Mouse (Mus musculus) embryonic fibroblast, embryonic 13.5 days (primary cell): ENCODE data around the gene Slc3a2. TPM values are rescaled to one million over a fixed set of nuclear protein-coding genes. Genes with fewer than 3 reads are reported as not detected.

Source experiments
- H3K27ac ChIP-seq: 2 replicates; pipeline ENCODE4 v1.5.1; 2012; ENCODE audit warnings: low read length, control low read depth, inconsistent platforms; ENCODE audit not compliant: insufficient read depth
- H3K4me1 ChIP-seq: 2 replicates; pipeline ENCODE4 v1.6.1; 2011; ENCODE audit warnings: low read length; ENCODE audit not compliant: control insufficient read depth, insufficient read depth
- H3K4me3 ChIP-seq: 2 replicates; pipeline ENCODE4 v1.5.1; 2011; ENCODE audit warnings: mild to moderate bottlenecking, control low read depth, low read length; ENCODE audit not compliant: insufficient read depth
- CTCF ChIP-seq: IDR thresholded peaks from 2 replicates; pipeline ENCODE4 v1.5.1; 2011; ENCODE audit warnings: mild to moderate bottlenecking, control low read depth, low read length, moderate library complexity, borderline replicate concordance; ENCODE audit not compliant: insufficient read depth
- POLR2A ChIP-seq: IDR thresholded peaks from 2 replicates; pipeline ENCODE4 v1.6.1; 2011; ENCODE audit warnings: low read depth, mild to moderate bottlenecking, control low read depth, low read length, moderate library complexity
- polyA plus RNA-seq: library from polyadenylated mRNA; stranded (reverse); fragments of >200 nt; gene quantifications from 2 replicates; pipeline ENCODE4 v1.2.4, GENCODE M21; 2011; ENCODE audit warnings: low read depth; ENCODE audit not compliant: missing spikeins, insufficient read length

Gene Slc3a2
- polyA plus RNA-seq, 1 experiment, result 309 TPM

DNA sequence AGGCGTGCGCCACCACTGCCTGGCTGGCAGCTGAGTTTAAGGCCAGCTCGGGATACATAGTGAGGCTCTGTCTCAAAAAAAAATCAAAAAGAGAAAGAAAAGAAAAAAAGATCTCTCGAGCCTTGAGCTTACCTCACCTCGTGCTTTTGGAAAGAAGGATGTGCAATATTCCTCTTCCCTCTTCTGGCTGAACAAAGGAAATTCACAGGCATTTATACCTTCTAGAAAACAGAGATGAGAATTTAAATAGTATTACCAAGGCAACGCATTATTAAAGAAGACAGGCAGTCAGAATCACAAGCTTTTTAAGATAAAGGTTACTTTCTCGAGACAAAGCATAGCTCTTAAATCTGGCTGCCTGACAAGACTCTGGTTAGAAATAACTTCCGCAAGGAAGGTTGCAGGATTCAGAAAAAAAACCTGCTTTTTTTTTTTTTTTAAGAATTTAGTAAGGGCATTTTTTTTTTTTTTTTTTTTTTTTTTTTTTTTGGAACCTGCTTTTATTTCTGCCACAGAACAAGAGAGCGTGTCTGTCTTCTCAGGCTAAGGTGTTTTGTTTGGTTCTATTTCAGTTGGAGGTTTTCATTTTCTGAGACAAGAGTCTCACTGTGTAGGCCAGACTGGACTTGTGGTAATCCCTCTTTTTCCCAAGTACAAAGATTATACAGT, 31.2 kb downstream of the Slc3a2 start:
- TF ChIP-seq CTCF (no peak), POLR2A (no peak)
- Histone ChIP-seq H3K4me1 (peaks cover 3% of the 10 kb centered on the region; the same call in 1 of the 2 replicates), H3K4me3 (no peak overlapping the region), H3K27ac (no peak overlapping the region)

DNA sequence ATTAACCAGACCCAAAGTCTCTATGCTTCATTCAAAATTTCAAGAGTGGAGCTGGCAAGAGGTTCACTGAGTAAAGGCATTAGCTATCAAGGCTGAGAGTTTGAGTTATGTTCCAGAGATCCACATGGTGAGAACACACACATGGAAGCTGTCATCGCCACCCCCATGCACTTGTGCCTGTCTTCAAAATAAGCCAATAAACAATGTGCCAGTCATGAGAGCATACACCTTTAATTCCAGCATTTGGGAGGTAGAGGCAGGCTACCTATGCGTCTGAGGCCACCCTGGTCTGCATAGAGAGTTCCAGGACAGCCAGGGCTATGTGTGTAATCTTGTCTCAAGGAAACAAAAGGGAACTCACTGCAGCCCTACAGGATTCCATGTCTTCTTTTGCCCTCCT, 39.5 kb downstream of the Slc3a2 start:
- Histone ChIP-seq H3K4me3 (no peak overlapping the region), H3K27ac (no peak overlapping the region), H3K4me1 (peaks cover 3% of the 10 kb centered on the region; the same call in 1 of the 2 replicates)
- TF ChIP-seq CTCF, result no peak
- TF ChIP-seq POLR2A, result no peak

DNA sequence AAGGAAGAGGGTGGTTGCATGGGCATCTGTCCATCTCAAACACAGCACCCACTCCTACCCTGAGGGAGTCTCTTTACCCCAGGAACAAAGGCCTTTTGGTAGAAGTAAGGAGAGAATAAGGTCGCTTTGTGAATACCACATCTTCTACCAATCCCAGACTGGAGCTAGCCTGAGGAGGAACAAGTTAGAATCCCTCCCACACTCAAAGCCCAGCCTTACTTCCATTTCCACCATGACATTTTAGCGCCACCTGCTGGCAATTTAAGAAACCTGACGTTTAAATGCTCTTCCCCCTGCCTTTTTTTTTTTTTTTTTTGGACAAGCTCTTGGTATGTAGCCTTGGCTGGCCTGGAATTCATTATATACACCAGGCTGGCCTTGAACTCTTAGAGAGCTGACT, 40.2 kb downstream of the Slc3a2 start:
- no peaks in the 10 kb centered on the region for H3K4me1 ChIP-seq
- no peak for TF ChIP-seq POLR2A
- TF ChIP-seq CTCF, result no peak
- no peak overlapping the region for H3K4me3 ChIP-seq
- no peak overlapping the region for H3K27ac ChIP-seq

DNA sequence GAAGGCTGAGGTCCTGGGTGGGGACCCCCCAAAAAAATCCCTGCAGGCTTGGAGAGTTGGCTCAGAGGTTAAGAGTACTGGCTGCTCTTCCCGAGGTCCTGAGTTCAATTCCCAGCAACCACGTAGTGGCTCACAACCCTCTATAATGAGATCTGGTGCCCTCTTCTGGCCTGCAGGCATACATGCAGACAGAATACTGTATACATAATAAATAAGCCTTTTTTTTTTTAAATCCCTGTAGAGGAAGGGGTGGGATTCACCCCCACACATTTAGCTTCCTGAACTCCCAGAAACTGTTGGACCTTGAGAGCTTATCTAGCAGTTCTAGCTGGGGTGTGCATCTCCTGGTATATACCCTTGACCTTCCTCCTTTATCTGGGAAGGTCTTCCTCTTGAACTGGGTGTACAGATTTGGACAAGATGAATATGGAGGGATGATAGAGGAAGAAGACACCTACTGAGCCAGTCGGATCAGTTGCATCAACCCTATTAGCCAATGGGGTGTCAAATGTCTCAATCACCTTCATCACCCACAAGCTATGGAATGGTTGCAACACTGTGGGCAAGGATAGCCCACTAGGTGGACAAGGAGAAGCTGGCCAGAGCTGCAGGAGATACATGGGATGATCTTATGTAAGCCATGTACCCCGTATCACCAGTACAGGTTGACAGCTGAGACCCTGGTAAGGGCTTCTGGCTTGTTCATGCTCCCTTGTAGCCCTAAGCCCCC, 41.4 kb downstream of the Slc3a2 start:
- no peaks in the 10 kb centered on the region for H3K4me1 ChIP-seq
- no peak overlapping the region for H3K27ac ChIP-seq
- TF ChIP-seq POLR2A (no peak), CTCF (no peak)
- no peak overlapping the region for H3K4me3 ChIP-seq

DNA sequence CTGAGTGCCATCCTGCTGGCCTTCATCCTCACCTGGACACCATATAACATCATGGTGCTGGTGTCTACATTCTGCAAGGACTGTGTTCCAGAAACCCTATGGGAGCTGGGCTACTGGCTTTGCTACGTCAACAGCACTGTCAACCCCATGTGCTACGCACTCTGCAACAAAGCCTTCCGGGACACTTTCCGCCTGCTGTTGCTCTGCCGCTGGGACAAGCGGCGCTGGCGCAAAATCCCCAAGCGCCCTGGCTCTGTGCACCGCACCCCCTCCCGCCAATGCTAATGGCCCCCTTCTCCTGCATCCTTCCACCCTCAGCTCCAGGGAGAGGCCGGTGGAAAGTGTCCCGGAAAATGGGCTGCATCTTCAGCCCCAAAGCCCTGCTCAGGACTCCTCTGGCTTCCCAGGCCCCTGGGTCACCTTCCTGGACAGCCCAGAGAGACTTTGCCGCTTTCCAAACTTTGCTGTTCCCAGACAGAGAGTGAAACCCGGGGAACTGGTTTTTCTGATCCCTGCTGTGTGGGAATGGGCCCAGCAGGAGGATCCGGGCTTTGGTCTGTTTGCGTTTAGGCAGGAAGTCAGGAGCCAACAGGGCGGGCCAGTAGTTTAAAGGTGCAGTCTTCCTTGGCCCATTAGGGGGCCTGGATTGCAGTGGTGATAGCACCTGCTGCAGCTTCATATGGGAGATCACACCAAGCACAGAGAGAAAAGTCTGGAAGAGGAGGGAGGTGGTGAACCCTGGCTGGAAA, 44.0 kb downstream of the Slc3a2 start:
- Histone ChIP-seq H3K27ac (no peak overlapping the region), H3K4me3 (no peak overlapping the region), H3K4me1 (no peaks in the 10 kb centered on the region)
- TF ChIP-seq CTCF, result no peak
- no peak for TF ChIP-seq POLR2A

DNA sequence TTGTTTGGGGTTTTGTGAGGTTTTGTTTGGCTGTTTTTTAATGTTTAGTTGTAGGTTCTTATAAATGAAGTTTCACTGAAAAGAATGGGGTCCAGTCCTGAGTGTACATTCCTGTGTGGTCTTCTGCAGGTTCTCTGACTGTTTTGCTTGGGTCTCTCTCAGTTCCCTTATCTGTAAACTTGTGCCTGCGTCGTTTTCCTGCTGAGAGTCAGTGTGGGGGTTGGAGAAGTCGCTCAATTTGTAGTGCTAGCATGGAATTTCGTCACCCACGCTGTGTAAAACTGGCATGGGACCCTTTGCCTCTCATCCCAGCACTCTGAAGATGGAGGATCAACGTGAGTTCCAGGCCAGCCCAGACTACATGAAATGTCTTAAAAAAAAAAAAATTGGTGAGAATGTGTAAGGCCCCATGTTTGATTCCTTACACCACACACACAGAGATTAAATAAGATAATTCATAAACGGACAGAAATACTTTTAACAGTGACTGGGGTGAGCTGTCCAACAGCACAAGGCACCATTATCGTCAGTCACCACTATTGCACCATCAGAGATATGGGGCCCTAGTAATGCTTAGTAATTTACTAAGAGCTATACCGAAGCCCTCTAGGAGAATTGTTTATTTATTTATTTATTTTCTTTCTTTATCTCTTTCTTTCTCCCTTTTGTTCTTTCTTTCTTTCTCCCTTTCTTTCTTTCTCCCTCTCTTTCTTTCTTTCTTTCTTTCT, 49.7 kb downstream of the Slc3a2 start:
- H3K4me1 ChIP-seq, result no peaks in the 10 kb centered on the region
- no peak overlapping the region for H3K27ac ChIP-seq
- TF ChIP-seq POLR2A (no peak), CTCF (no peak)
- no peak overlapping the region for H3K4me3 ChIP-seq

DNA sequence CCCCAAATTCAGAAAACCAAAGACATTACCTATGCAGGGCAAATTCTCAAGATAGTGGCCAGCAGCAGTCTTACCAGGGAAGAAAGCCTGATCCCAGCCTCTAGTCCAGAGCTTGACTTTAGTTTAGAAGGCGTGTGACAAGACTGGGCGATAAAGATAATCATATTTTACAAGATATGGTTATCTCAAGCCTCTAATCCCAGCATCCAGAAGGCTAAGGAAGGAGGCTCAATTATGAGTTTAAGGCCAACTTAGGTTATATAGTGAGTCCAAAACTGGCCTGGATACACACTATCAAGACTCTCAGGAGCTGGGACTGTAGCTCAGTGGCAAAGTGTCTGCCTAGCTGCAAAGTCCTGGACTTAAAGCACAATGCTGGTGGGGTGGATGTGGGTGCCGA, 50.3 kb downstream of the Slc3a2 start:
- TF ChIP-seq CTCF, result no peak
- no peak for TF ChIP-seq POLR2A
- Histone ChIP-seq H3K4me1 (no peaks in the 10 kb centered on the region), H3K27ac (no peak overlapping the region), H3K4me3 (no peak overlapping the region)

DNA sequence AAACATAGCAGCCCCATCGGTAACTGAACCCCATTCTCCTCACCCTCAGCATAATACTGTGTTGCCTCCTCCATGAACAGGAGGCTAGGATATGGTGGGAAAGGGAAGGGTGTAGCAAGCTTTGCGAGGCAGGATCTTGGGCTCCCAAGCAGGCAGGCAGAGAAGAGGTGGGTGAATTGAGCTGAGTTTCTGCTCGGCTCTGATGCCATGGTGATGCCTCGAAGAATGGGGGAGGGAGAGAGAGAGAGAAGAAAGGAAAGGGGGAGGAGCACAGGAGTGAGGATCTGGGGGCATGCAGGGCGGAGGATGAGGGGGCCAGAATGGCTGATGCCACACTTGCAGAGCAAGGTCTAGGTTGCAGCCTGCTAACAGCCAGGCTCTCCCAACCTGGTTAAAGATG, 57.4 kb downstream of the Slc3a2 start:
- no peak overlapping the region for H3K27ac ChIP-seq
- no peak overlapping the region for H3K4me3 ChIP-seq
- no peaks in the 10 kb centered on the region for H3K4me1 ChIP-seq
- TF ChIP-seq POLR2A (no peak), CTCF (no peak)

DNA sequence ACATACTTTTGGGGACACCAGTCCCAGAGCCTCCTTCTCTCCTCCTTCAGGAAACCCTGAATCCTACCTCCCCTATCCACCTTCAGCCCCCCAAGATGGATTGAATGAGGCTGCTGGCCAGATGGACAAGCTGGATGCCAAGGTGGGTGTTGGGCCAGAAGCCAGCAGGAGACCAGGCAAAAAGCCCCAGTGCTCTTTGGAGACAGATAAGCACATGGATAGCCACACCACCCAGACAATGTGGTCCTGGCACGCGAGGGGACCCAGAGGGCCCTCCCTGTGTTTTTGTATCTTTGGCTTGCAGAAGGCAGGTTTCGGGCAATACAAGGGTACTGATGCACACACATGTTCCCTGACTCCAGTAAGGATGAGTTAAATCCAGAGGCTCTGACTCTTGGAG, 58.3 kb downstream of the Slc3a2 start:
- H3K4me3 ChIP-seq, result no peak overlapping the region
- no peak overlapping the region for H3K27ac ChIP-seq
- TF ChIP-seq CTCF (no peak), POLR2A (no peak)
- H3K4me1 ChIP-seq, result no peaks in the 10 kb centered on the region
